Mouse (Mus musculus): ENCODE measurements around the gene Armh2.
"Not testable (repeated sequence)": the region's sequence is repeated elsewhere in the genome, so short reads cannot be mapped to it uniquely, and the experiment has no call there.

Armh2 gene

DNA sequence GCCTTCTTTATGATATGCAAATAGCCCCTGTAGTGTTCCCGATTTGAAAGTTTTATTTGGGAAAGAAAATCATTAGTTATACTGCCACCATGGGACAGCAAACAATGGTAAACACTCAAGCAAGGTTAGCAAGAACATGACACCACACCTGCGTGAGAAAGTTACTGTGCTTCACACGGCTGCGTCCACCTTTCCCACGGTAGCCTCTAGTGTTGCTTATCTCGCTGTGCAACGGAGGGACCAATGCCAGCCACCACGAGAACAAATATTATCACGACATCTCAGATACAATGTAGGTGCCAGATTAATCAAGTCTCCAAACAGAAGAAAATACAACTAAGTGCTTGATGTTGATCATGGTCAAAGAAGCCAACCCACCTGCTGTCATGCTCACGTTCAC, 18.4 kb downstream of the Armh2 start:
- no peak for DNase-seq

- no peak for DNase-seq
Observed at GRCm38 (mm10) chr13:24760351-24760870, 19.4 kb downstream of the Armh2 start.

GRCm38 (mm10) chr13:24761083-24761402, 20.0 kb downstream of the Armh2 start:
- DNase-seq, result no peak

- DNase-seq, result peak; percentile 79 to 87
Observed at GRCm38 (mm10) chr13:24761403-24762227, 20.6 kb downstream of the Armh2 start, which contains the start of gene Gmnn. TSS of gene Gmnn (minus strand) at chr13:24761923.

GRCm38 (mm10) chr13:24762254-24762653, 21.2 kb downstream of the Armh2 start:
- DNase-seq, result no peak

GRCm38 (mm10) chr13:24767809-24768208, 26.8 kb downstream of the Armh2 start:
- not testable (repeated sequence) for DNase-seq

GRCm38 (mm10) chr13:24771482-24771881, 30.4 kb downstream of the Armh2 start:
- not testable (repeated sequence) for DNase-seq

DNA sequence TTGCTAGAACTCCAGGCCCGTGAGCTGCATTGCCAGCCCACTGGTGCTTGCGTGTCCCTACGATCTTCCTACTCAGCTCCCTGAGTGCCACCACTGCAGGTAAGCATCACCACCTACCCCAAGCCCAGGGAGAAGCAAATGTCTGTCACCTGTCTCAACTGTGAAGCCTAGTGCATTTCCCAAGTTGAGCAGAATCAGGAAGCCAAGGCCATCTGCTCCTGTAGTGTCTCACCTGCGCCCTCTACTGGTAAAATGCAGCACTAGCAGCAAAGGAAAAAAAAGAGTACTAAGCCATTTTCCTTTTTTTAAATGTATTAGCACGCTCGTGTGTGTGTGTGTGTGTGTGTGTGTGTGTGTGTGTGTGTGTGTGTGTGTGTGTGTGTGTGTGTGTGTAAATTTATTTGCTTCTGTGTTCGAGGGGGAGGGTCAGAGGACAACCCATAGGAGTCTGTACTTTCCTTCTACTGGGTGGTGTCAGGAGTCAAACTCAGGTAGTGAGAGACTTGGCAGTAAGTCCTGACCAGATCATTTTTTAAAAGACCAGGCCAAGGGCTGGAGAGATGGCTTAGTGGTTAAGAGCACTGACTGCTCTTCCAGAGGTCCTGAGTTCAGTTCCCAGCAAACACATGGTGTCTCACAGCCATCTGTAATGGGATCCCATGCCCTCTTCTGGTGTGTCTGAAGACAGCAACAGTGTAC, 35.3 kb downstream of the Armh2 start:
- DNase-seq, result peak; percentile 52 to 63

GRCm38 (mm10) chr13:24778026-24778425, 37.0 kb downstream of the Armh2 start:
- DNase-seq, result no peak

DNA sequence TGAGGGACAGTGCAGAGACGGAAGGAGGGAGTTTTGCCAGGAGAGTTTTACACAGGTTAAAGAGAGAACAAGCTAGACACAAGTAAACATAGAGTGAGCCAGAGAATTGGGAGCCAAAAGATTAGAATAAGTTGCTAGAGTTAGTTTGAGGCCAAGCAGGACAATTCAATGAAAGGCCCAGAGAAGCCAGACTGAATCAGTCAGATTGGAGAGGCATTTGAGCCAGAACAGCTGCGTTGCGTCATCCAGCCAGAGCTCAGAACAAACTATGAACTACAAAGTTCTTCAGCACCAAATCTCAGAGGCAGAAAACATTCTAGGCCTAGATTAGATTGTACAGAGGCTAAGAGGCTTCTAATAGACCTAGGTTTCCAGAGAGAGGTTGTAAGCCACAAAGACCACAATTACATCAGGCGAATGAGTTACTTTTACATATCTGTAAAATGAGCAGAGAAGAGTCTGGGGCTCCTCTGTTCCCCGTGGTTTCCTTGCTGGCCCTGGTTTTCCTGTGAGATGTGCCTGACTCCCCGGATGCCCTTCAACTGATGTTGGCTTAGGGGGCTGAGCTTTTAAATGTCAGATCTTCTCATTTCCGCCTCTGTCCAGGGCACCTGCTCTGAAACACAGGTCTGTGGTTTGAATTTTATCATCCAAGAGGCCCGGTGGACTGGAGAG, 37.8 kb downstream of the Armh2 start:
- DNase-seq, result no peak

DNA sequence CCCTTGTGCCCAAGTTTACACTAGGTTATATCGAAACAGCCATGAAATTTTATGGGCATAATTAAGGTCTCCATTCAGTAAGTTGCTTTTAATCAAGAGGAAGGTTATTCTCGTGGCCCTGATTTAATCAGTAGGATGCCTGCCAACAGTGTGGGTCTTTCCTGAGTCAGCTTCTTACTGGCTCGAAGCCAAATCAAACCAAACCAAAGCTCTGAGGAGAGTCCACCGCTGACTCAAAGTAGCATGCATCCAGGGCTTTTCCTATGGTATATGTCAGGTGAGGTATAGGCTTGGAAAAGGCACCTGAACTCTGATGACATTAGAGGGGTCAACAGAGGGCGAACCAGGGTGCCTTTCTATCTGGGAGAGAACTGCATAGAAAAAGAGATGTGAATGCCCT, 40.9 kb downstream of the Armh2 start:
- no peak for DNase-seq

DNA sequence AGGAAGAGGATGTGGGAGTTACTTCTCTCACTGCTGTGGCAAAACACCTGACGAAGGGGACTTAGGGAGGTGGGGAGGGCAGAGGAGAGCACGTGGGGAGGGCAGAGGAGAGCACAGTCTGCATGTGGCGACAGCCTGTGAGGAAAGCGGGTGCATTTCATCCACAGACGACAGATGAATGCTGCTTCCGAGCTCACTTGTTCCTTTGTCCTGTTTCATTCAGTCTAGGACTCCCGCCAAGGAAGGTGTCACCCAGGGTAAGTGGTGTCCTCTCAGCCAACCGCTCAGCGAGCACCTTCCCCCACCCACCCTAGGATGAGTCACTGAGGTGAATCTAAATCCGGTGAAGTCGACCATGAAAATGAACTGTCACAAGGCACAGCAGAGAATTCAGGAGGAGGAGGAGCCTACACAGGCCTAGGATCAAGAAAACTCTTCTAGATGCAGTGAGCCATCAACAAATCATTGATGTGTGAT, 45.0 kb downstream of the Armh2 start:
- peak; percentile 65 to 76 for DNase-seq

GRCm38 (mm10) chr13:24787477-24787876, 46.4 kb downstream of the Armh2 start:
- no peak for DNase-seq

- no peak for DNase-seq
Observed at GRCm38 (mm10) chr13:24791349-24791748, 50.3 kb downstream of the Armh2 start.

- DNase-seq, result no peak
Observed at GRCm38 (mm10) chr13:24792411-24793045, 51.5 kb downstream of the Armh2 start.

Data from cerebellum, adult 18-20 months (tissue).